Mouse (Mus musculus): ENCODE data around the gene Fam160a1.

DNA sequence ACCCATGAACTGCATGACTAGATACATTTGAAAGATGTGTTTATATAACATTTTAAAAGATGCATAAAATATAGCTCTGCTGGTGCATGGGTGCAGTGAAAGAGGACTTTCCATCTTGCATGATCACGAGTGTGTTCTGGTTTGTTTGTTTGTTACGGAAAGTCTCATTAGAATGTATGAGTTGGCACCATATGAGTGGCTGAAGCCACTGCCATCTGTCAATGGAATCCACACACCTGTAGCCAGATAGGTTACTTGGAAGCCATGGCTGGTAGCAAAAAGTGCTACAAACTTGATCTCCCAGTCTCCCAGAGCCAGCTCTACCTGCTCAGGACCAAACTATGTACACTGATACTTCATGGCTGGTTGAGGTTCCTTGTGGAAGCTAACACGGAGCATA is 161.6 kb downstream of the Fam160a1 start:
- TF ChIP-seq CTCF (IDR thresholded peaks at IDR 0.05; ENCODE audit: extremely low read depth, insufficient read depth, low read length), result no peak
- no peak for TF ChIP-seq POLR2A (IDR thresholded peaks at IDR 0.05; ENCODE audit: extremely low read depth, insufficient read depth, low read length)

Measured in cortical plate, adult 2 months (tissue).